Mouse (Mus musculus) midbrain, embryonic 13.5 days (tissue): ENCODE results near the gene Pde4d. TPM values are rescaled to one million over a fixed set of nuclear protein-coding genes. Genes with fewer than 3 reads are reported as not detected.
A peak's percentile ranks its signal among the peaks of the same experiment; 100 is the strongest.

Experiments
- ATAC-seq: fragments of 200-750 bp; cut with Nextera tagmentation; 2 replicates; pipeline ENCODE4 v1.8.0; 2017; ENCODE audit warnings: mild to moderate bottlenecking, moderate TSS enrichment, moderate library complexity
- H3K27ac ChIP-seq: fragments of 300-500 bp; sonication (generic); 2 replicates; pipeline ENCODE4 v1.5.1; 2015; ENCODE audit warnings: inconsistent platforms, mild to moderate bottlenecking, moderate library complexity
- H3K27me3 ChIP-seq: fragments of 300-500 bp; sonication (generic); 2 replicates; pipeline ENCODE4 v1.6.1; 2015; ENCODE audit warnings: mild to moderate bottlenecking, inconsistent platforms
- H3K36me3 ChIP-seq: fragments of 300-500 bp; sonication (generic); 2 replicates; pipeline ENCODE4 v1.6.1; 2015; ENCODE audit warnings: mild to moderate bottlenecking, inconsistent platforms
- H3K4me1 ChIP-seq: fragments of 300-500 bp; sonication (generic); replicated peaks from 2 replicates; pipeline ENCODE4 v1.6.1; 2015; ENCODE audit warnings: inconsistent platforms
- H3K4me2 ChIP-seq: fragments of 300-500 bp; sonication (generic); replicated peaks from 2 replicates; pipeline ENCODE4 v1.6.1; 2015; ENCODE audit warnings: moderate library complexity, mild to moderate bottlenecking, inconsistent platforms
- H3K4me3 ChIP-seq: fragments of 300-500 bp; sonication (generic); replicated peaks from 2 replicates; pipeline ENCODE4 v1.5.1; 2015; ENCODE audit warnings: mild to moderate bottlenecking, inconsistent platforms
- H3K9ac ChIP-seq: fragments of 300-500 bp; sonication (generic); replicated peaks from 2 replicates; pipeline ENCODE4 v1.6.1; 2015; ENCODE audit warnings: mild to moderate bottlenecking, inconsistent platforms
- H3K9me3 ChIP-seq: fragments of 300-500 bp; sonication (generic); 2 replicates; pipeline ENCODE4 v1.6.1; 2016; ENCODE audit warnings: mild to moderate bottlenecking, inconsistent platforms
- WGBS: fragments of 180-500 bp; shearing (Covaris S2); methylation state at CpG from one replicate; pipeline ENCODE4 v1.1.7; 2015; 5-methylcytosine and 5-hydroxymethylcytosine counted together
- polyA plus RNA-seq: library from polyadenylated mRNA; unstranded; fragments of >200 nt; fragmentation: Nextera tagmentation; extraction: Ambion mirVana; gene quantifications from 2 replicates; pipeline ENCODE4 v1.2.1, GENCODE M21; 2015

Pde4d gene
- polyA plus RNA-seq, 1 experiment from 2014 or later: 19.7 TPM

DNA sequence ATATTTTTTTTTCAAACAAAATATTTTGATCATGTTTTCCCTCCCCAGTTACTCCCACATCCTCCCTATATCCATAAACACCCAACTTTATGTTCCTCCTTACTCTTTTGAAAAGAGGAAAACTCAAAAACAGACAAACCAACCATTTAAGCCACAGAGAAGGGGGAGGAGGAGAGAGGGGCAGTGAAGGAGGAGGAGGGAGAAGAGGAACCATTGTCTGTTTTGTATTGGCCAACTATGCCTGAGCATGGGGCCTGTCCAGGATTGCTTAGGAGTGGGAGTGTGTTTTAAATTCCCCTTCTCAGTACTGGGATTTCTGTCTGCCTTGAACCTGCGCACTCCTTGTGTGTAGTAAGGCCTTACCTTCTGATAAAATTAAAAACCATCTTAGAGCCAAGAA lies 531.4 kb downstream of the Pde4d start:
- no peaks in the 10 kb centered on the region for H3K27me3 ChIP-seq
- ATAC-seq: no peak
- H3K9me3 ChIP-seq: no peaks in the 10 kb centered on the region
- no peak overlapping the region for H3K9ac ChIP-seq
- no peak overlapping the region for H3K27ac ChIP-seq
- no peaks in the 10 kb centered on the region for H3K36me3 ChIP-seq
- H3K4me2 ChIP-seq: no peak overlapping the region
- no peak overlapping the region for H3K4me3 ChIP-seq
- WGBS: 90% methylated on average over 1 of the region's 1 CpGs
- H3K4me1 ChIP-seq: no peaks in the 10 kb centered on the region

DNA sequence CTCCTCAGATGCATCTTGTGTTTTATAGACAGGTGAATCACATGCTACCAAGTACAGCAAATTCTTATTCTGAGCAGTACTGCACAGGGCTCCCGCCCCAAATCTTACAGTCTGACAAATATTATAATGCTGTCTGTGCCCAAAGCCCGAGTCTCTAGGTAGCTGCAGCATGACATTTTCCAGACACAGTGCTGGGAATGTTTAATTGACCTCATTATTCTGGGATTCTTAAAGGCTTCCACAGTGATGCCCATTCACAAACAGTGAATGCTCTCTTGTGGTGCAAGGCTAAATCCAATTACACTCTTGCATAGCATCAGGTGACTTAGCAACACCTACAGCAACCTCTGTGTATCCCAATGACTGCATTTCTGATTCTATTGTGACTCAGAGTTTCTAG lies 549.0 kb downstream of the Pde4d start:
- H3K9me3 ChIP-seq: no peaks in the 10 kb centered on the region
- ATAC-seq: peak; percentile 89
- peaks cover 14% of the 10 kb centered on the region for H3K4me1 ChIP-seq
- H3K4me3 ChIP-seq: no peak overlapping the region
- no peak overlapping the region for H3K27ac ChIP-seq
- H3K27me3 ChIP-seq: no peaks in the 10 kb centered on the region
- H3K4me2 ChIP-seq: no peak overlapping the region
- H3K9ac ChIP-seq: no peak overlapping the region
- no peaks in the 10 kb centered on the region for H3K36me3 ChIP-seq
- WGBS: 33% methylated on average over 2 of the region's 2 CpGs

DNA sequence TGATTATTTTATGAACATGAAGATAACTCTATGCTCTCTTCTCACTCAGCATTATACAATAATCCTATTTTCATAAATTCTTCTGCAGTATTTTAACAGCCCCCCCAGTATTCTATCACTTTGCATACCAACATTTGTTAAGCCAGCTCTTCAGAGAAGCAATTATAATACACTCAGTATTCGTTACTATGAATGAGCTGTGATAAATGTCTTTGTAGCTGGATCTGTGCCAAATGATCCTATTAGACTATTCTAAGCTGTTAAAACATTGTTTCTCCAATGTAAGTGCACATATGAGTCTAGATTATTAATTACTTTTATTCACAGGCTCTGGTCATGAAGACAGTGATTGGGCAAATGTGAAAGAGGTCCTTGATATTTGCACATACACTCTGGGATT lies 575.0 kb downstream of the Pde4d start:
- Histone ChIP-seq H3K4me3 (no peak overlapping the region), H3K9ac (no peak overlapping the region), H3K27ac (no peak overlapping the region), H3K4me1 (no peaks in the 10 kb centered on the region), H3K36me3 (no peaks in the 10 kb centered on the region), H3K27me3 (no peaks in the 10 kb centered on the region), H3K4me2 (no peak overlapping the region), H3K9me3 (no peaks in the 10 kb centered on the region)
- 68% methylated on average over 1 of the region's 1 CpGs for WGBS
- ATAC-seq: no peak

DNA sequence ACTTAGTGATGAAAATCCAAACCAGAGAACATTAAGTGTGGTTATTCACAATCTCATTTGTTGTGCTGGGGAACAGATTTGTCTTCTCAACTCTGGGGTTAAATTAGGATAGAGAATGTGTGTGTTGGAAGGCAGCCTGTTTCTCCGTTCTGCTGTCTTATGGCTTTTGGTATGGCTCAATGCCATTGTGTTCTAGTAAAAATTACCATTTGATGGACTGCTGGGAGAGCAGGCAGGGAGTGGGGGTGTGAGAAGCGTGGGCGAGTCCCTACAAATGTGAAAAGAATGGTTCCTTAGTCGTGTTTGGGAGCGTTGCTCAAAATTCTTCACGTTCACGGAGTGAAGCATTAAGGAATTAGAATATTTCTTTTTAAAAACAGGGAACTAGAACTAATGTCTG lies 597.4 kb downstream of the Pde4d start:
- Histone ChIP-seq H3K9ac (no peak overlapping the region), H3K36me3 (no peaks in the 10 kb centered on the region), H3K9me3 (no peaks in the 10 kb centered on the region), H3K4me3 (no peak overlapping the region), H3K27ac (no peak overlapping the region), H3K27me3 (no peaks in the 10 kb centered on the region), H3K4me2 (no peak overlapping the region), H3K4me1 (no peaks in the 10 kb centered on the region)
- WGBS: 64% methylated on average over 7 of the region's 7 CpGs
- ATAC-seq: no peak

DNA sequence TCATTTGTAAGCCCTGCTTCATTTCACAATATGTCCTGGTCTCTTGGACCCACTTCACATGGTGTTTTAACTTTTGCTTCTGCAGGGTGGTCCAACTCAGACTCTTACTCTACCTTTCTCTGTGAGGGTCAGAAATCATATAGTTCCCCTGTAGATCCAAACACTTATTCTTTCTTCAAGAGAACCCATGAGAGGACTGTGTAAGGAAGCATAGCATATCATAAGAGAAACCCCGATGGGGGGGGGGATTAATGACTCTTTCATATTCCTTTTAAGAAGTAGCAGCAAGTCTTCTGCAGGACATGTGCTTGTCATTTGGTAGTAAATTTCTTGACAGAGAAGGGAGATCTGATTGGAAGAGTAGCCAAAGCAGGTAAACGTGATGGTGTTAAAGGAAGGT lies 603.1 kb downstream of the Pde4d start:
- no peak overlapping the region for H3K9ac ChIP-seq
- ATAC-seq: peak; percentile 51
- peak overlapping the region; percentile 67 for H3K27ac ChIP-seq
- no peak overlapping the region for H3K4me3 ChIP-seq
- 69% methylated on average over 2 of the region's 2 CpGs for WGBS
- H3K9me3 ChIP-seq: no peaks in the 10 kb centered on the region
- H3K4me2 ChIP-seq: peak overlapping the region; percentile 23
- no peaks in the 10 kb centered on the region for H3K36me3 ChIP-seq
- no peaks in the 10 kb centered on the region for H3K27me3 ChIP-seq
- peaks cover 6% of the 10 kb centered on the region; the same call in 1 of the 2 replicates for H3K4me1 ChIP-seq

DNA sequence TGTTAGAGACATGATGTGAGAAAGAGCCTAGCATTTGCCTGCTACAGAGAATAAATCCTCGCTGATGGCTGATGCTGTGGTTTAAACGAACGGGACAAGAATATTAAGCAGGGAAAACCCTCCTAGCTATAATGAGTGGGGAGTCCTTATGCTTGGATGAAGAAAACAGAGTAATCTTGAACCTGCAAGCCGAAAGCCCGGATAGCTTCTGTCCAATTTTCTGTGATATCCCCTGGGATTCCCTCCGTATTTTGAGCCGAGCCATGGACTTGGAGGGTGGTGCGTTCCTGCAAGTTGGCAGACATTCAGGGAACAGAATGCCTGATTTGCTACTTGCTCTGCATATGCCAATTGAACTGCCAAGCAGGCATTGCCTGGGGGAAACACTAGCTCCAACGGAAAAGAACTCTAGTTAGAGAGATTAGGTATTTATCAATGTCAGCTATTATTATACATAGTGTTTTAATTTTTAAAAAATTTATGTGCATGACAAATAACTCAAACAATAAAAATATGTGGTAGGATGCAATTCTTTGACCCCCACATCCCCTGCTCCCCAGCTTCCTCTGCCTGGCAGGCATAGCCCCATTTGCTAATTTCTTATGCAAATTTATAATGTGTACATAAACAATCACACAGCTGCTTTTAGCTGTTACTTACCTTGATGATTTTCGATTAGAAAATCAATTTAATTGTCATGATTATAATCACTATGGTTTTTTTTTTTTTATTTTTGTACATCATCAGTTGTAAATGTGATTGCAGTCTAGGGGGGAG lies 603.7 kb downstream of the Pde4d start:
- 52% methylated on average over 10 of the region's 10 CpGs for WGBS
- peak overlapping the region; percentile 67 for H3K27ac ChIP-seq
- H3K4me3 ChIP-seq: no peak overlapping the region
- H3K9ac ChIP-seq: no peak overlapping the region
- no peaks in the 10 kb centered on the region for H3K36me3 ChIP-seq
- H3K9me3 ChIP-seq: no peaks in the 10 kb centered on the region
- peak; percentile 91 for ATAC-seq
- H3K27me3 ChIP-seq: no peaks in the 10 kb centered on the region
- peaks cover 6% of the 10 kb centered on the region; the same call in 1 of the 2 replicates for H3K4me1 ChIP-seq
- peak overlapping the region; percentile 23 for H3K4me2 ChIP-seq

DNA sequence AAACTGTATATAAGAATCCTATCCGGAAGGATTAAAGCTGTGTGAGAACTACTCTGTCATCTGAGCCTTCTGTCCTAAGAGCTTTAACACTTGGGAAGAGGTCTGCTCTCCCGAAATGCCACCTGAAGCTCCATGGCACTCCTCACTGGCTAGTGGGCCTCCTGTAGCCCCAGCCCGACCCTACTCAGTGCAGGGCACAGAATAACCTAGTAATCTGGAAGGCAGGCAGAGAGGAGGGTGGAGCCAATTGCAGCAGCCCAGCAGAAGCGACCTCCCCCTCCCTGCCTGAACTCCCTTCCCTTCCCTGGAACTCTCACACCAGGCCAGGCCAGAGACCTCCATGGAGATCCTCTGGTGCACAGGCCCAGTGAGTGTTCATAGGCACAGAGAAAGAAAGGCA lies 608.3 kb downstream of the Pde4d start:
- 33% methylated on average over 4 of the region's 4 CpGs for WGBS
- Histone ChIP-seq H3K27me3 (no peaks in the 10 kb centered on the region), H3K9me3 (no peaks in the 10 kb centered on the region), H3K4me3 (no peak overlapping the region), H3K4me2 (no peak overlapping the region), H3K9ac (no peak overlapping the region), H3K4me1 (peaks cover 3% of the 10 kb centered on the region; the same call in 1 of the 2 replicates), H3K36me3 (no peaks in the 10 kb centered on the region), H3K27ac (no peak overlapping the region)
- no peak for ATAC-seq

DNA sequence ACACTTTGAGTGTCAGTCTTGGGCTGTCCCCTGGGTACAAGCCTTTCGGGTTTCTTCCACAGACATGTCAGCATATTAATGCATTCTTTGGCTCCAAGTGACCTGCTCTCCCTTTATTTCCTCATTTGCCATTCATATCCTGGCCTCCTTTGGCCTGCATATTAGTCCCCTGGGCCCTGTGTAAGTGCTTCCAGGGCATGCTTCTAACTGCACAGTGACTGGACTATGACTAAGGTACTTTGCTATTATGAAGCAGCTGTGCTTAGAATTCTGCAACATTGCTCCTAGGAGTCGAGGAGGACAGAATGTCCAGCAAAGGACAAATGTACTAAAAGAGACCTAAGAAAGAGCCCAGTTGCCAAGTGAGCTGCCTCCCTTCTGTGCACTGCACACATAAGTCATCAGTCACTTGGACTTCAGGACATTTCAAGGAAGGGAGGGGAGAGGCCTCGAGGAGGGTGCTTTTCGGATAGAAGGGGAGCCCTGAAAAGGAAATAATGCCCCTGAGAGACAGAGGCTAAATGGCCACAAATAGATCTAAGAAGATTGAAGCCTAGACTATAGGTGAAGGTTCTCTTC lies 616.9 kb downstream of the Pde4d start:
- no peak overlapping the region for H3K27ac ChIP-seq
- H3K4me3 ChIP-seq: no peak overlapping the region
- WGBS: 79% methylated on average over 4 of the region's 4 CpGs
- no peaks in the 10 kb centered on the region for H3K4me1 ChIP-seq
- no peaks in the 10 kb centered on the region for H3K36me3 ChIP-seq
- no peaks in the 10 kb centered on the region for H3K27me3 ChIP-seq
- no peaks in the 10 kb centered on the region for H3K9me3 ChIP-seq
- no peak overlapping the region for H3K4me2 ChIP-seq
- no peak for ATAC-seq
- no peak overlapping the region for H3K9ac ChIP-seq

DNA sequence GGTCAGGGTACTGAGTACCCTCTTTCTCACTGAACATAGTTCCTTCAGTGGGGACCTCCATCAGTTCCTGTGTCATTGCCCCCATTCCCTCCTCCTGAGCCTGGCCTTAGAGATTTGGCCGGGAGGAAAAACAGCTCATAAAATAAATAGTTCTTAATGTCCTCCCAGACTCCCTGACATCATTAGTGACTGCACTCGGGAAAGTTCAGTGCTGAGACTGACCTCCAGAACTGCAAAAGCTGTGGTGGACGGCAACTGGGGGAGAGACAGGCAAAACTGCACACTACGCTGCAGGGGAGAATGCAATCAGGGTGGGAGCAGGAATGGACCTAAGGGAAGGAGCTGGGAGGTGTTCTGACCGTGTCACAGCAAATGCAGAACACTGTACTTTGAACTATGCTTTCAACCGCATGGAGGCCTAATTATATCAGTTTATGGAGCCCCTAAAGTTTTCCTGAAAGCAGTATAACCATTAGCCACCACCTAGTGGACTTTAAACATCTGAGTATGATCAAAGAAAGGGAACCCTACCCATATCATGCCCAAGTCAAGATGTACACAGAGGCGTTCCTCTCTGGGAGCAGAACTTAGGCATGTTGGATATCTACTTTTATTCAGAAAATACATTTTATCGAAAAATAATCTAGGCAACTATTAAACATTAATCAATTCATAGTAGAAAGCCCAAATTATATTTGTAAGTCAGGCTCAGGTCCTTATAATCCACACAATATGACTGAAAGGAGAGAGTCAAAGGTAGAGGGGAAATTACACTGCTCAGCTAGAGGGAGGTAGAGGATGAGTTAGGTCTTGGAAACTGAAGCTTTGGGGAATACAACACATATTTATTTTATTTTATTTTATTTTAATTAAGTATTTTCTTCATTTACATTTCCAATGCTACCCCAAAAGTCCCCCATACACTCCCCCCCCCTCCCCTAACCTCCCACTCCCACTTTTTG lies 618.8 kb downstream of the Pde4d start:
- 92% methylated on average over 8 of the region's 8 CpGs for WGBS
- Histone ChIP-seq H3K27ac (no peak overlapping the region), H3K4me2 (no peak overlapping the region), H3K4me1 (peaks cover 8% of the 10 kb centered on the region), H3K36me3 (no peaks in the 10 kb centered on the region), H3K9me3 (no peaks in the 10 kb centered on the region), H3K9ac (no peak overlapping the region), H3K27me3 (no peaks in the 10 kb centered on the region), H3K4me3 (no peak overlapping the region)
- no peak for ATAC-seq

DNA sequence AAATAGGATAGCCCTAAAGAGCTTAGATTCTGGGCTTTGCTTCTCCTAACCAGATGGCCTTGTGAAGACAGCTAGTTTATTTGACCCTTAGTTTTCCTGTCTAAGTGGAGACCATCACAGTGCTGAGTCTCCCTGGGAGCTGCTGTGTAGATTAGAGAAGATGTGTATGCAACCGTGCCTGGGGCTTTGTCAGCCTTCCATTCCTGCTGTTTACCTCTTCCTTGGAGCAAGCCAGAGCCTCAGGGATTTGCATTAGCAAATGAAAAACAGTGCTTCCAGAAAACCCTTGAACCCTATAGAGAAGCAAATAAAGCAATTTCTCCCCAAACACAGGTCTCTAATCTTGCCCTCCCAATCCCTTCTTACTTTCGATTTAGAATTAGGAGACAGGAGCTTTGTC lies 623.6 kb downstream of the Pde4d start:
- Histone ChIP-seq H3K9ac (no peak overlapping the region), H3K27ac (no peak overlapping the region; the same call in 1 of the 2 replicates), H3K9me3 (no peaks in the 10 kb centered on the region), H3K27me3 (no peaks in the 10 kb centered on the region), H3K4me1 (peaks cover 8% of the 10 kb centered on the region), H3K36me3 (no peaks in the 10 kb centered on the region), H3K4me3 (no peak overlapping the region), H3K4me2 (no peak overlapping the region)
- ATAC-seq: no peak
- 9% methylated on average over 2 of the region's 2 CpGs for WGBS

DNA sequence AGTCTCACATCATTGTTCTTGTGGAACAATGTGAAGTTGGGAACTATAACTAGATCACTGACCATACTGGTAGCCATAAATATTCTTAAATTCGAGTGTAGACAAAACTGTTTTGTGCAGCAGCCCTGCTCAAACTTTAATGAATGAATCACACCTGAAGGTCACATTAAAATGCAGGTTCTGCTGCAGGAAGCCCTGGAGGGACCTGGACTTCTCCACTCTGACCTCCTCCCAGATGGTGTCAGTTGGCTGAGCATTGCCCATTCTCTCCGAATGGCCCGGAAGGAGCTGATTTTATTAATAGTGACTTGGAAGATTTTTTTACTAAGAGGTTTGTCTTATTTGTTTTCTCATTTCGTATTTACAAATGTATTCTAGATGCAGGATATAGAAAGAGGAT lies 624.3 kb downstream of the Pde4d start:
- WGBS: 44% methylated on average over 4 of the region's 4 CpGs
- no peaks in the 10 kb centered on the region for H3K9me3 ChIP-seq
- no peak overlapping the region for H3K4me3 ChIP-seq
- ATAC-seq: no peak
- H3K4me2 ChIP-seq: no peak overlapping the region
- H3K36me3 ChIP-seq: no peaks in the 10 kb centered on the region
- H3K27ac ChIP-seq: no peak overlapping the region
- no peak overlapping the region for H3K9ac ChIP-seq
- peaks cover 8% of the 10 kb centered on the region for H3K4me1 ChIP-seq
- no peaks in the 10 kb centered on the region for H3K27me3 ChIP-seq

DNA sequence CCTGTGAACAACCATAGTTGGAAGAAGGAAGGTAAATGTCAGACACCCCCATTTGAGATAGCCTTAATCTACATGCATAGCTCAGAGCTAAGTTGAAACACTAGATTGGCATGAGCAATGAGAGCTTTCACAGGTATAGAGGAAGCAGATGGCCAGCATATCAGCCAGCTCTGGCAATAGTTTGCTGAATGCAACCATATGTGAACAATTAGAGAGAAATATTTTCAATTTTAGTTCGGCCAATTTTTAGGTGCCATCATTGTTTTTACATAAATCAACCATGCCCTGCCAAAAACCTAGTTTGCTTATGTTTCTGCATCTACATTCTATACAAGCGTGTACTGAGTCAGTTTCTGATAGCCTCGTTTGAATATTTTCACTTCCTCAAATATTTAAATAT lies 642.9 kb downstream of the Pde4d start:
- no peak overlapping the region for H3K4me3 ChIP-seq
- no peaks in the 10 kb centered on the region for H3K27me3 ChIP-seq
- no peaks in the 10 kb centered on the region for H3K9me3 ChIP-seq
- no peak for ATAC-seq
- no peak overlapping the region for H3K4me2 ChIP-seq
- H3K27ac ChIP-seq: no peak overlapping the region
- 90% methylated on average over 3 of the region's 3 CpGs for WGBS
- no peak overlapping the region for H3K9ac ChIP-seq
- no peaks in the 10 kb centered on the region for H3K36me3 ChIP-seq
- H3K4me1 ChIP-seq: no peaks in the 10 kb centered on the region
